Mouse (Mus musculus) liver, embryonic 14.5 days (tissue): ENCODE data around the gene Nsf.

Source experiments
- CTCF ChIP-seq: IDR thresholded peaks from 2 replicates; pipeline ENCODE4 v1.5.1; 2016; ENCODE audit warnings: antibody characterized with exemption, low read depth, control low read depth
- EP300 ChIP-seq: IDR thresholded peaks from 2 replicates; pipeline ENCODE4 v1.6.1; 2016; ENCODE audit warnings: antibody characterized with exemption, low read depth

- TF ChIP-seq EP300 (no peak), CTCF (no peak)
Observed at GRCm38 (mm10) chr11:103916807-103917206, 37.0 kb downstream of the Nsf start.
